10 mouse cellular contexts compared by ENCODE assay signal in the genomic region with DNA sequence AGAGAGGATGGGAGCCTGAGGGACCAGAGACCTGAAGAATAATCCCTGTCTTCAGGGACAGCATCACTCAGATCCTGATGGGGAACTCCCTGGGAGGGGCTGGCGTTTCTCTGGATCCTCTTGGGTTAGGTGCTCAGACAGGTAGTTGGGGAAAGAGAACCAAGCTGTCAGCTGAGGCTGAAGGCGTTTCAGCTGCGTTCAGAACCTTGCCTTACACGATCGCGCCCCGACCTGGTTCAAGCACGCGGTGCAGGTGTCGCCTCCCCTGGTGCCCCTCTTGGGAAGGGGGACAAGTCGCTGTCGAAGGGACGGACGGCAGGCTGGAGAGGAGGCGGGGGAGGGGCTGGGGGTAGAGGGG. TPM values are rescaled to one million over a fixed set of nuclear protein-coding genes. Genes with fewer than 3 reads are reported as not detected.
DNase-seq lines count a peak whose midpoint lies in the region; ATAC-seq lines count a peak whose summit lies in the region.
"Had no signal": no experiment of that assay in that cellular context is flagged by ENCODE, and none has a peak within 500 bp of the region (broad histone marks: within the 10 kb centered on the region; RNA-seq: fewer than 3 reads in every experiment).

No protein-coding gene starts in this region.

- H3K9me3 ChIP-seq in heart, embryonic 14.5 days (ENCODE audit: control insufficient read depth, low read length): no peaks in the 10 kb centered on the region
- no peaks in the 10 kb centered on the region for H3K9me3 ChIP-seq in hindbrain, embryonic 11.5 days (ENCODE audit: control insufficient read depth, low read length)
- H3K9me3 ChIP-seq in midbrain, embryonic 12.5 days: no peaks in the 10 kb centered on the region

- 5% methylated on average over 4 of the region's 15 CpGs for WGBS in heart, embryonic 14.5 days
- 0% methylated on average over 13 of the region's 15 CpGs for WGBS in hindbrain, embryonic 11.5 days
- 2% methylated on average over 9 of the region's 15 CpGs for WGBS in midbrain, embryonic 12.5 days

- ATAC-seq in heart, embryonic 14.5 days (ENCODE audit: insufficient number of reproducible peaks, insufficient read depth, low FRiP score, low read depth): no peak
- peak; percentile 28 for ATAC-seq in hindbrain, embryonic 11.5 days (ENCODE audit: low FRiP score)
- ATAC-seq in midbrain, embryonic 12.5 days (ENCODE audit: low FRiP score, low read depth): no peak; the same call in 1 of the 2 replicates
- ATAC-seq: CD4-positive, CD25-positive, alpha-beta regulatory T cell, adult 4 months had no signal

- no peaks in the 10 kb centered on the region for H3K36me3 ChIP-seq in heart, embryonic 14.5 days (ENCODE audit: control insufficient read depth, insufficient read depth, low read length)
- H3K36me3 ChIP-seq in hindbrain, embryonic 11.5 days (ENCODE audit: control insufficient read depth, insufficient read depth, low read length): no peaks in the 10 kb centered on the region
- no peaks in the 10 kb centered on the region for H3K36me3 ChIP-seq in midbrain, embryonic 12.5 days

- no peak overlapping the region for H3K27ac ChIP-seq in heart, embryonic 14.5 days (replicated peaks in 1 of 2; ENCODE audit: control insufficient read depth in 1 of 2, insufficient read depth in 1 of 2, low read depth in 2 of 2, low read length in 2 of 2)
- H3K27ac ChIP-seq in hindbrain, embryonic 11.5 days (ENCODE audit: low read depth, low read length): no peak overlapping the region
- no peak overlapping the region for H3K27ac ChIP-seq in midbrain, embryonic 12.5 days (replicated peaks)
- H3K27ac ChIP-seq: macrophage had no signal

- H3K4me3 ChIP-seq in heart, embryonic 14.5 days (ENCODE audit: control insufficient read depth in 1 of 2, insufficient read depth in 1 of 2, low read depth in 1 of 2, low read length in 2 of 2): peak overlapping the region in 1 of 2 experiments; percentile 54; a peak in 2 of 4 replicates
- H3K4me3 ChIP-seq in hindbrain, embryonic 11.5 days (ENCODE audit: low read depth, low read length): peak overlapping the region; percentile 63
- peak overlapping the region; percentile 66 for H3K4me3 ChIP-seq in midbrain, embryonic 12.5 days

- DNase-seq in heart, adult 9 months (ENCODE audit: low spot score in 2 of 2): no peak
- peak; percentile 61 for DNase-seq in brain, adult 2 months (ENCODE audit: low read depth, low spot score)
- no peak for DNase-seq in hindbrain, embryonic 11.5 days (ENCODE audit: low spot score)
- DNase-seq in thymus, adult 18-20 months: no peak
- no peak for DNase-seq in right cerebral cortex, adult 18-20 months
- DNase-seq in cerebellum, adult 9-11 months: no peak

- H3K9ac ChIP-seq in heart, embryonic 14.5 days (ENCODE audit: low read length): peak overlapping the region; percentile 22
- H3K9ac ChIP-seq in hindbrain, embryonic 11.5 days (ENCODE audit: low read depth, low read length): peak overlapping the region; percentile 72; the same call in 1 of the 2 replicates
- peak overlapping the region; percentile 66 for H3K9ac ChIP-seq in midbrain, embryonic 12.5 days (replicated peaks)

- H3K27me3 ChIP-seq in heart, embryonic 14.5 days (ENCODE audit: control insufficient read depth, insufficient read depth, low read length): peaks cover 74% of the 10 kb centered on the region
- peaks cover 25% of the 10 kb centered on the region for H3K27me3 ChIP-seq in hindbrain, embryonic 11.5 days (ENCODE audit: control insufficient read depth, insufficient read depth, low read length)
- H3K27me3 ChIP-seq in midbrain, embryonic 12.5 days: peaks cover 49% of the 10 kb centered on the region

- peak overlapping the region; percentile 87 for H3K4me2 ChIP-seq in heart, embryonic 14.5 days (ENCODE audit: low read length)
- H3K4me2 ChIP-seq in hindbrain, embryonic 11.5 days (replicated peaks; ENCODE audit: low read depth, low read length): peak overlapping the region; percentile 81
- peak overlapping the region; percentile 75 for H3K4me2 ChIP-seq in midbrain, embryonic 12.5 days (replicated peaks)

- H3K4me1 ChIP-seq in heart, embryonic 14.5 days (ENCODE audit: control insufficient read depth in 2 of 2, insufficient read depth in 2 of 2, low read length in 2 of 2): peaks cover 10 to 21% of the 10 kb centered on the region in 2 experiments; a peak in 3 of 4 replicates
- peaks cover 7% of the 10 kb centered on the region for H3K4me1 ChIP-seq in hindbrain, embryonic 11.5 days (replicated peaks; ENCODE audit: control insufficient read depth, insufficient read depth, low read length)
- peaks cover 24% of the 10 kb centered on the region for H3K4me1 ChIP-seq in midbrain, embryonic 12.5 days

RNA-seq across cellular contexts. Expression of gene Tmem200c, which starts 10.2 kb away (rescaled TPM):
- polyA plus RNA-seq in heart, embryonic 14.5 days (2014; fragmentation: Nextera tagmentation; extraction: Ambion mirVana): 0.05 and 0.16 TPM in 2 replicates
- 2.0 and 2.2 TPM in 2 replicates for polyA plus RNA-seq in hindbrain, embryonic 11.5 days (2014; fragmentation: Nextera tagmentation; extraction: Ambion mirVana)
- polyA plus RNA-seq in midbrain, embryonic 12.5 days (2016; fragmentation: Nextera tagmentation; extraction: Ambion mirVana): 4.1 and 4.7 TPM in 2 replicates
- polyA plus RNA-seq: CD4-positive, CD25-positive, alpha-beta regulatory T cell, adult 4 months; macrophage had no signal

Comparison
In these comparisons a context has a peak if more than half of its experiments do, and no peak if none do; other contexts are left out.
1. H3K9ac ChIP-seq: peak in every context shown above with its lines; median percentile 72 in hindbrain, embryonic 11.5 days; 66 in midbrain, embryonic 12.5 days; 22 in heart, embryonic 14.5 days.